26 mouse cellular contexts compared by ENCODE assay signal in the genomic region with DNA sequence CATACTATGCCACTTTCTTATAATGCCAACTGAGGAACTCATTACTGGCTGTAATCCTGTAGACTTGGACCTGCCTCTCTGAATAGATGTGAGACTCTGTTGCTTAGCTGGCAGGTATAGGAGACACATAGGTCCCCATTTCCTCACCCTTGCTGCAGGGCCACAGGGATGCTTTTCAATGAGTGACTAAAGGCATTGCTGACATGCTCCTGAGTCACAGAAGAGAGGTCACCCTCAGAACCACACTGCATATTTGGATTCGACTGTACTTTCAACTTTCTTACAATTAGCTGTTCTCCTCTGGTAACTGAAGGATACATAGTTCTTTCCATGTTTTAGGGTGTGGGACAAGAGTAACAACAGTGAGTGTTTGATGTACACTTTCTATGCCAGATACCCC. TPM values are rescaled to one million over a fixed set of nuclear protein-coding genes. Genes with fewer than 3 reads are reported as not detected.
DNase-seq lines count a peak whose midpoint lies in the region; ATAC-seq lines count a peak whose summit lies in the region.
"Had no signal": no experiment of that assay in that cellular context is flagged by ENCODE, and none has a peak within 500 bp of the region (broad histone marks: within the 10 kb centered on the region; RNA-seq: fewer than 3 reads in every experiment).

No protein-coding gene starts in this region.

- no peak for ATAC-seq in heart, embryonic 11.5 days (replicated peaks; ENCODE audit: insufficient number of reproducible peaks, low FRiP score, low TSS enrichment)
- ATAC-seq: CD4-positive, CD25-positive, alpha-beta regulatory T cell, adult 4 months; forebrain, embryonic 14.5 days; forebrain, embryonic 16.5 days had no signal

- no peaks in the 10 kb centered on the region for H3K9me3 ChIP-seq in heart, embryonic 11.5 days (replicated peaks; ENCODE audit: control insufficient read depth, low read length)
- H3K9me3 ChIP-seq: embryonic facial prominence, embryonic 13.5 days; embryonic facial prominence, embryonic 15.5 days; forebrain, embryonic 10.5 days; forebrain, embryonic 12.5 days; G1E had no signal

- no peak overlapping the region for H3K9ac ChIP-seq in heart, embryonic 11.5 days (ENCODE audit: low read depth, low read length)
- H3K9ac ChIP-seq: embryonic facial prominence, embryonic 13.5 days; embryonic facial prominence, embryonic 15.5 days; forebrain, embryonic 12.5 days had no signal

- no peak overlapping the region for H3K4me2 ChIP-seq in heart, embryonic 11.5 days
- H3K4me2 ChIP-seq: embryonic facial prominence, embryonic 13.5 days; embryonic facial prominence, embryonic 15.5 days; forebrain, embryonic 12.5 days had no signal

- 72% methylated on average over 1 of the region's 1 CpGs for WGBS in heart, embryonic 11.5 days (ENCODE audit: insufficient replicate concordance)

- intact Hi-C loops in heart, postnatal 14 days (cut with DNase I), result no loop called here

- no peak overlapping the region for H3K27ac ChIP-seq in heart, embryonic 11.5 days (ENCODE audit: low read depth, low read length)
- H3K27ac ChIP-seq: embryonic facial prominence, embryonic 13.5 days; embryonic facial prominence, embryonic 15.5 days; forebrain, embryonic 10.5 days; forebrain, embryonic 12.5 days had no signal

- DNase-seq in adrenal gland, adult (ENCODE audit: inconsistent age in 2 of 2, low spot score in 1 of 2), result peak; percentile 21 to 62
- DNase-seq in adrenal gland, postnatal 4 days (ENCODE audit: low spot score in 2 of 2), result no peak
- DNase-seq in heart, adult 11 months, result peak; percentile 42
- DNase-seq in heart, postnatal 14 days, result no peak
- DNase-seq in NIH3T3 (ENCODE audit: low read depth), result peak; percentile 50
- DNase-seq: adrenal gland, adult 8-10 months; adrenal gland, postnatal 14 days; cerebellum, adult 11 months; cerebellum, adult 18-20 months; cerebellum, adult 8-10 months; cerebellum, adult 9-11 months; cerebellum, postnatal 14 days; cerebellum, postnatal 36 days; embryo, embryonic 11 days had no signal

- no peaks in the 10 kb centered on the region for H3K36me3 ChIP-seq in heart, embryonic 11.5 days (ENCODE audit: control insufficient read depth, insufficient read depth, low read length)
- H3K36me3 ChIP-seq: embryonic facial prominence, embryonic 13.5 days; embryonic facial prominence, embryonic 15.5 days; forebrain, embryonic 10.5 days; forebrain, embryonic 12.5 days; G1E had no signal

- no peaks in the 10 kb centered on the region for H3K4me1 ChIP-seq in heart, embryonic 11.5 days (ENCODE audit: control insufficient read depth, insufficient read depth, low read length)
- H3K4me1 ChIP-seq: forebrain, embryonic 12.5 days had no signal

- no peak overlapping the region for H3K4me3 ChIP-seq in heart, embryonic 11.5 days (ENCODE audit: low read depth, low read length)
- H3K4me3 ChIP-seq: embryonic facial prominence, embryonic 13.5 days; embryonic facial prominence, embryonic 15.5 days; erythroblast, embryonic 14.5 days; forebrain, embryonic 10.5 days; forebrain, embryonic 12.5 days had no signal

- H3K27me3 ChIP-seq in heart, embryonic 11.5 days (ENCODE audit: control insufficient read depth, insufficient read depth, low read length), result peaks cover 4% of the 10 kb centered on the region; the same call in 1 of the 2 replicates
- H3K27me3 ChIP-seq: forebrain, embryonic 12.5 days had no signal

RNA-seq across cellular contexts. Expression of a gene that starts 55.2 kb away (rescaled TPM):
- 1 to 10 TPM; 1.9 to 7.2 TPM for total RNA-seq in adrenal gland, postnatal 4 days (2021)
- total RNA-seq in heart, postnatal 14 days (2021), result 10 to 100 TPM; 42.2 to 50.0 TPM
- 1.5 and 1.7 TPM in 2 replicates for polyA plus RNA-seq in heart, embryonic 11.5 days (2014; fragmentation: Nextera tagmentation; extraction: Ambion mirVana)
- total RNA-seq: CH12.LX; common myeloid progenitor, adult 5-6 weeks had no signal
- polyA plus RNA-seq: CD4-positive, CD25-positive, alpha-beta regulatory T cell, adult 4 months; erythroblast, embryonic 14.5 days; G1E had no signal

Comparison
In these comparisons a context has a peak if more than half of its experiments do, and no peak if none do; other contexts are left out.
1. DNase-seq: peak in adrenal gland, adult (2 of 2), heart, adult 11 months (single experiment) and NIH3T3 (single experiment); none in adrenal gland, postnatal 4 days (0 of 2) and heart, postnatal 14 days (0 of 2).
2. RNA of a gene that starts 55.2 kb away (total RNA-seq): 42.2 to 50.0 TPM in heart, postnatal 14 days; 1.9 to 7.2 TPM in adrenal gland, postnatal 4 days; every median in the first group is over 4 times any median in the second.